Mouse (Mus musculus) kidney, postnatal 0 days (tissue): ENCODE results near the gene Ppp1r1b. TPM values are rescaled to one million over a fixed set of nuclear protein-coding genes. Genes with fewer than 3 reads are reported as not detected.

Source experiments
- ATAC-seq: fragments of 200-750 bp; cut with Nextera tagmentation; replicated peaks from 2 replicates; pipeline ENCODE4 v1.8.0; 2017; ENCODE audit warnings: low read depth, moderate number of reproducible peaks, moderate TSS enrichment, moderate library complexity; ENCODE audit not compliant: low FRiP score
- DNase-seq: peaks from one replicate; pipeline ENCODE4 v3.0.0-alpha.2; 2016; ENCODE audit warnings: low spot score
- H3K27ac ChIP-seq: fragments of 300-500 bp; sonication (generic); 2 replicates; pipeline ENCODE4 v1.5.1; 2014; ENCODE audit warnings: mild to moderate bottlenecking
- H3K27me3 ChIP-seq: fragments of 300-500 bp; sonication (generic); 2 replicates; pipeline ENCODE4 v1.6.1; 2014; ENCODE audit warnings: low read length, mixed read lengths; ENCODE audit not compliant: insufficient read depth
- H3K36me3 ChIP-seq: fragments of 300-500 bp; sonication (generic); 2 replicates; pipeline ENCODE4 v1.6.1; 2014; ENCODE audit warnings: low read length, mixed read lengths; ENCODE audit not compliant: insufficient read depth
- H3K4me1 ChIP-seq: fragments of 300-500 bp; sonication (generic); replicated peaks from 2 replicates; pipeline ENCODE4 v1.6.1; 2014; ENCODE audit warnings: antibody characterized with exemption, low read length, mixed read lengths; ENCODE audit not compliant: insufficient read depth
- H3K4me2 ChIP-seq: fragments of 300-500 bp; sonication (generic); 2 replicates; pipeline ENCODE4 v1.6.1; 2014; ENCODE audit warnings: mild to moderate bottlenecking, low read length, moderate library complexity, mixed read lengths
- H3K4me3 ChIP-seq: fragments of 300-500 bp; sonication (generic); replicated peaks from 2 replicates; pipeline ENCODE4 v1.5.1; 2014; ENCODE audit warnings: low read depth, low read length
- H3K9ac ChIP-seq: fragments of 300-500 bp; sonication (generic); 2 replicates; pipeline ENCODE4 v1.6.1; 2014; ENCODE audit warnings: low read depth, low read length
- H3K9me3 ChIP-seq: fragments of 300-500 bp; sonication (generic); replicated peaks from 2 replicates; pipeline ENCODE4 v1.6.1; 2016; ENCODE audit warnings: low read length, inconsistent platforms, mixed read lengths
- CTCF ChIP-seq: IDR thresholded peaks from 2 replicates; pipeline ENCODE4 v1.5.1; 2016; ENCODE audit warnings: antibody characterized with exemption, low read depth, mild to moderate bottlenecking, moderate library complexity
- WGBS: fragments of 180-500 bp; shearing (Covaris S2); extraction: QIAGEN DNeasy Blood & Tissue Kit; methylation state at CpG from one replicate; pipeline ENCODE4 v1.1.7; 2014; 5-methylcytosine and 5-hydroxymethylcytosine counted together
- polyA plus RNA-seq: library from polyadenylated mRNA; unstranded; fragments of >200 nt; fragmentation: Nextera tagmentation; extraction: Ambion mirVana; gene quantifications from 2 replicates; pipeline ENCODE4 v1.2.1, GENCODE M21; 2015

Gene Ppp1r1b
- polyA plus RNA-seq, 1 experiment from 2014 or later: 12.1 TPM

GRCm38 (mm10) chr11:98384721-98385637 is 36.8 kb downstream of the Ppp1r1b start:
- Histone ChIP-seq H3K4me2 (no peak overlapping the region), H3K27me3 (peaks cover 14% of the 10 kb centered on the region), H3K9ac (no peak overlapping the region), H3K4me3 (no peak overlapping the region), H3K9me3 (no peaks in the 10 kb centered on the region), H3K4me1 (0 out of 2 replicates have a peak, but pooled peaks cover 9% of the 10 kb centered on the region), H3K27ac (peak overlapping the region; percentile 31; the same call in 1 of the 2 replicates), H3K36me3 (0 out of 2 replicates have a peak, but pooled peaks cover 5% of the 10 kb centered on the region)
- ATAC-seq (peak; percentile 21; the same call in 1 of the 2 replicates), DNase-seq (peak; percentile 68)
- 54% methylated on average over 8 of the region's 8 CpGs for WGBS
- no peak for TF ChIP-seq CTCF

GRCm38 (mm10) chr11:98385638-98386585 is 37.7 kb downstream of the Ppp1r1b start, which contains the start of gene Pnmt:
Gene Pnmt, plus strand, starts transcription at chr11:98386450.
- no peaks in the 10 kb centered on the region for H3K36me3 ChIP-seq
- H3K27ac ChIP-seq: no peak within 1 kb of the TSS
- no peak for ATAC-seq
- no peak within 1 kb of the TSS for H3K9ac ChIP-seq
- H3K4me2 ChIP-seq: 0 out of 2 replicates have a peak within 1 kb of the TSS, but pooled peaks have one; percentile 21
- H3K4me3 ChIP-seq: no peak within 1 kb of the TSS
- 0 out of 2 replicates have a peak, but pooled peaks cover 9% of the 10 kb centered on the region for H3K4me1 ChIP-seq
- no peak for DNase-seq
- no peaks in the 10 kb centered on the region for H3K9me3 ChIP-seq
- WGBS: 44% methylated on average over 25 of the region's 25 CpGs
- H3K27me3 ChIP-seq: peaks cover 14% of the 10 kb centered on the region
- TF ChIP-seq CTCF: no peak

- Histone ChIP-seq H3K36me3 (no peaks in the 10 kb centered on the region), H3K9me3 (no peaks in the 10 kb centered on the region), H3K4me3 (no peak overlapping the region), H3K4me2 (0 out of 2 replicates have a peak overlapping the region, but pooled peaks have one; percentile 21), H3K27ac (no peak overlapping the region), H3K4me1 (0 out of 2 replicates have a peak, but pooled peaks cover 9% of the 10 kb centered on the region), H3K27me3 (peaks cover 14% of the 10 kb centered on the region), H3K9ac (no peak overlapping the region)
- DNase-seq (no peak), ATAC-seq (no peak)
- 19% methylated on average over 24 of the region's 24 CpGs for WGBS
- TF ChIP-seq CTCF: no peak
These were observed 38.4 kb downstream of the Ppp1r1b start for GRCm38 (mm10) chr11:98386596-98386995.

GRCm38 (mm10) chr11:98387056-98387577 is 38.9 kb downstream of the Ppp1r1b start:
- Histone ChIP-seq H3K9me3 (no peaks in the 10 kb centered on the region), H3K36me3 (no peaks in the 10 kb centered on the region), H3K27ac (no peak overlapping the region), H3K4me3 (no peak overlapping the region), H3K4me2 (no peak overlapping the region), H3K9ac (no peak overlapping the region), H3K27me3 (peaks cover 14% of the 10 kb centered on the region), H3K4me1 (peaks cover 10% of the 10 kb centered on the region; the same call in 1 of the 2 replicates)
- no peak for TF ChIP-seq CTCF
- 42% methylated on average over 14 of the region's 14 CpGs for WGBS
- no peak for DNase-seq
- no peak for ATAC-seq

GRCm38 (mm10) chr11:98388282-98388681 is 40.1 kb downstream of the Ppp1r1b start:
- WGBS: 46% methylated on average over 10 of the region's 10 CpGs
- no peak overlapping the region for H3K4me3 ChIP-seq
- ATAC-seq (no peak), DNase-seq (no peak)
- no peaks in the 10 kb centered on the region for H3K9me3 ChIP-seq
- no peak overlapping the region for H3K4me2 ChIP-seq
- H3K27me3 ChIP-seq: peaks cover 14% of the 10 kb centered on the region
- no peak for TF ChIP-seq CTCF
- no peak overlapping the region for H3K9ac ChIP-seq
- peaks cover 17% of the 10 kb centered on the region; the same call in 1 of the 2 replicates for H3K4me1 ChIP-seq
- H3K27ac ChIP-seq: no peak overlapping the region
- H3K36me3 ChIP-seq: no peaks in the 10 kb centered on the region
